Mouse (Mus musculus) liver, postnatal 0 days (tissue): ENCODE results near the gene Tvp23a. TPM values are rescaled to one million over a fixed set of nuclear protein-coding genes. Genes with fewer than 3 reads are reported as not detected.

ENCODE experiments used
- ATAC-seq: fragments of 200-750 bp; cut with Nextera tagmentation; 2 replicates; pipeline ENCODE4 v1.8.0; 2017; ENCODE audit warnings: mild to moderate bottlenecking, moderate library complexity
- DNase-seq: peaks from one replicate; pipeline ENCODE4 v3.0.0-alpha.2; 2016
- H3K27ac ChIP-seq: fragments of 300-500 bp; sonication (generic); 2 replicates; pipeline ENCODE4 v1.5.1; 2014; ENCODE audit warnings: antibody characterized with exemption, moderate library complexity, mild to moderate bottlenecking, low read depth
- H3K27me3 ChIP-seq: fragments of 300-500 bp; sonication (generic); 2 replicates; pipeline ENCODE4 v1.6.1; 2014; ENCODE audit warnings: low read length, control low read depth, mixed read lengths; ENCODE audit not compliant: insufficient read depth
- H3K36me3 ChIP-seq: fragments of 300-500 bp; sonication (generic); replicated peaks from 2 replicates; pipeline ENCODE4 v1.6.1; 2014; ENCODE audit warnings: mild to moderate bottlenecking, control low read depth, low read length, moderate library complexity, mixed read lengths; ENCODE audit not compliant: insufficient read depth
- H3K4me1 ChIP-seq: fragments of 300-500 bp; sonication (generic); 2 replicates; pipeline ENCODE4 v1.6.1; 2014; ENCODE audit warnings: antibody characterized with exemption, mild to moderate bottlenecking, control low read depth; ENCODE audit not compliant: insufficient read depth
- H3K4me2 ChIP-seq: fragments of 300-500 bp; sonication (generic); 2 replicates; pipeline ENCODE4 v1.6.1; 2014; ENCODE audit warnings: low read depth, mild to moderate bottlenecking, low read length, moderate library complexity, mixed read lengths
- H3K4me3 ChIP-seq: fragments of 300-500 bp; sonication (generic); 2 replicates; pipeline ENCODE4 v1.5.1; 2014; ENCODE audit warnings: low read depth, low read length
- H3K9ac ChIP-seq: fragments of 300-500 bp; sonication (generic); replicated peaks from 2 replicates; pipeline ENCODE4 v1.6.1; 2014; ENCODE audit warnings: mild to moderate bottlenecking, moderate library complexity
- H3K9me3 ChIP-seq: fragments of 300-500 bp; sonication (generic); 2 replicates; pipeline ENCODE4 v1.6.1; 2016; ENCODE audit warnings: mild to moderate bottlenecking, control low read depth, low read length, mixed read lengths
- CTCF ChIP-seq: sonication (generic); IDR thresholded peaks from 2 replicates; pipeline ENCODE4 v1.5.1; 2016; ENCODE audit warnings: antibody characterized with exemption, low read depth
- EP300 ChIP-seq: IDR thresholded peaks from 2 replicates; pipeline ENCODE4 v1.6.1; 2016; ENCODE audit warnings: antibody characterized with exemption, low read depth, mild to moderate bottlenecking
- WGBS: fragments of 180-500 bp; shearing (Covaris S2); extraction: QIAGEN DNeasy Blood & Tissue Kit; methylation state at CpG from one replicate; pipeline ENCODE4 v1.1.7; 2014; ENCODE audit not compliant: insufficient replicate concordance; 5-methylcytosine and 5-hydroxymethylcytosine counted together
- polyA plus RNA-seq: library from polyadenylated mRNA; unstranded; fragments of >200 nt; fragmentation: Nextera tagmentation; extraction: Ambion mirVana; gene quantifications from 2 replicates; pipeline ENCODE4 v1.2.1, GENCODE M21; 2015

The Tvp23a gene
- polyA plus RNA-seq, 1 experiment from 2014 or later = 0.21 TPM

DNA sequence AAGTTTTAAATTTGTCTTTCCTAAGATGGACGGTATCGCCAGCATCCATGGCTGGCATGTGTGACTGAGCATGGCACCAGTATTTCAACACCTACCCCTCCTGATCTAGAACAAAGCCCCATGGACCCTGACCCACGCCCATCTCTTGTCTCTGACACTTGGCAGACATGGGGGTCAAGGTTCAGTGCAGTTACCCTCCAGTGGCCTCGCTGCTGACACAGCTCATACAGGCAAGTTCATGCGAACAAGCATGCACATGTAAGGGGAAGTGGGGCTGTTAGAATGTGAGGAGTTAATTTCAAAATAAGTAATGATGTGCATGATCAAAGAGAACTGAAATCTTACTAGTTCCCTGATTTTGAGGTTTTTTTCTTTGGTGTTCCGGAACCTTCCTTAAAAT lies 11.0 kb downstream of the Tvp23a start:
- Histone ChIP-seq H3K4me1 (0 out of 2 replicates have a peak, but pooled peaks cover 5% of the 10 kb centered on the region), H3K9ac (no peak overlapping the region), H3K27me3 (no peaks in the 10 kb centered on the region), H3K36me3 (no peaks in the 10 kb centered on the region), H3K4me3 (no peak overlapping the region), H3K27ac (no peak overlapping the region), H3K4me2 (no peak overlapping the region), H3K9me3 (no peaks in the 10 kb centered on the region)
- no peak for TF ChIP-seq CTCF
- no peak for TF ChIP-seq EP300
- ATAC-seq (no peak; the same call in 1 of the 2 replicates), DNase-seq (no peak)
- 72% methylated on average over 6 of the region's 6 CpGs for WGBS

DNA sequence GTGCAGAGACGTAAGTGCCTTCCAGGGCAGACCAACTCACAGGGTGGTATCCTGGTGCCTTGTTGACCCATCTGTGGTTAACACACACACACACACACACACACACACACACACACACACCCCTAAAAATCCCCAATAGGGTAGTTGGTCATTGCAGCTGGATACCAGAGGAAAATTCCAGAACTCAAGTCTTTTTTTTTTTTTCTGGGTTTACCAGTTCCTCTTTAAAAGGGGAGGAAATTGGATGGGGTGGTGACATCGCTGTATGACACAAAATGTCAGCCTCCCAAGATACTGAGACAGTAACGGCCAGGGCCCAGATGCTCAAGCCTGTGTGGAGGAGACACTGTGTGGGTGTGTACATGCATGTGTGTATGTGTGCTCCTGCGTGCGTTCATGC lies 13.8 kb downstream of the Tvp23a start:
- Histone ChIP-seq H3K9me3 (no peaks in the 10 kb centered on the region), H3K36me3 (no peaks in the 10 kb centered on the region), H3K27me3 (no peaks in the 10 kb centered on the region), H3K9ac (no peak overlapping the region), H3K4me1 (0 out of 2 replicates have a peak, but pooled peaks cover 5% of the 10 kb centered on the region), H3K27ac (no peak overlapping the region), H3K4me3 (no peak overlapping the region), H3K4me2 (no peak overlapping the region)
- 70% methylated on average over 5 of the region's 5 CpGs for WGBS
- DNase-seq (no peak), ATAC-seq (no peak)
- TF ChIP-seq CTCF = no peak
- TF ChIP-seq EP300 = no peak

DNA sequence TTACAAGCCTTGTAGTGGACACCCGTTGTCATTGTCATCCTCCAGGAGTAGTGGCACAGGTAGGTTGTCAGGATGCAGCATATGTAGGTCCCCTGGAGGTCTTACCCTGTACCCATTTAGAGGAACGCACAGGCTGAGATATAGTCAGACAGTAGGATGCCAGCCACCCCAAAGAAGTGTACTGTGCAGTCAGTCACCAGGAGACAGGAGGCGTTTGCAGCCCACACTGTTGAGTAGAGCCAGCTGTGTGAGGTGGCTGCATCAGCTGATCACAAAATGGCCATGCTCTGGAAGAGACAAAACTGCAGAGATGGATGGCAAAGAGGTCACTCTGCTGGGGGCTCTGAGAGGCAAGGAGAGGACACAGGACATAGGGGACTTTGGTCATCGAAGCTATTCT lies 14.8 kb downstream of the Tvp23a start:
- Histone ChIP-seq H3K9ac (no peak overlapping the region), H3K4me1 (0 out of 2 replicates have a peak, but pooled peaks cover 5% of the 10 kb centered on the region), H3K36me3 (no peaks in the 10 kb centered on the region), H3K4me2 (no peak overlapping the region), H3K9me3 (no peaks in the 10 kb centered on the region), H3K27ac (no peak overlapping the region), H3K27me3 (no peaks in the 10 kb centered on the region), H3K4me3 (no peak overlapping the region)
- no peak for TF ChIP-seq CTCF
- no peak for TF ChIP-seq EP300
- WGBS = 69% methylated on average over 4 of the region's 4 CpGs
- no peak for ATAC-seq
- no peak for DNase-seq

DNA sequence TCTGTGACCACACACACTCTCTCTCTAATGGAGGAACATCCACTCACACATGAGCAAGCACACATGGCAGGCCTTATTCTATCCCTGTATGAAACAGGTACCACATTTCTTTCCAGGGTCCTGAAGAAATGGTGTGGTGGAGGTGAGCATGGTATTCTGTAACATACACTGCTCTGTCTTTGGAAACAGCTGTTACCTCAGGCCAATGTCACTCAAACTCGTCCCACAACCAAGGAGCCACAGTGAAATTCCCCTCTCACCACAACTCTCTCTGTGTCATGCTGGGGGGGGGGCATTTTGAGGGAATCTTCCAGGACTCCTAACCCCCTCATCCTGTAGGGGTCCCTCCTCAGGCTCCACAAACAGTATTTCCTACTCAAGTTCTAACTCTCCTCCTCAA lies 15.3 kb downstream of the Tvp23a start:
- no peak overlapping the region for H3K9ac ChIP-seq
- 0 out of 2 replicates have a peak, but pooled peaks cover 5% of the 10 kb centered on the region for H3K4me1 ChIP-seq
- no peak for TF ChIP-seq CTCF
- no peak for TF ChIP-seq EP300
- no peaks in the 10 kb centered on the region for H3K9me3 ChIP-seq
- no peaks in the 10 kb centered on the region for H3K27me3 ChIP-seq
- H3K4me3 ChIP-seq = no peak overlapping the region
- H3K36me3 ChIP-seq = no peaks in the 10 kb centered on the region
- 55% methylated on average over 1 of the region's 1 CpGs for WGBS
- H3K27ac ChIP-seq = no peak overlapping the region
- DNase-seq = no peak
- H3K4me2 ChIP-seq = no peak overlapping the region
- no peak for ATAC-seq

DNA sequence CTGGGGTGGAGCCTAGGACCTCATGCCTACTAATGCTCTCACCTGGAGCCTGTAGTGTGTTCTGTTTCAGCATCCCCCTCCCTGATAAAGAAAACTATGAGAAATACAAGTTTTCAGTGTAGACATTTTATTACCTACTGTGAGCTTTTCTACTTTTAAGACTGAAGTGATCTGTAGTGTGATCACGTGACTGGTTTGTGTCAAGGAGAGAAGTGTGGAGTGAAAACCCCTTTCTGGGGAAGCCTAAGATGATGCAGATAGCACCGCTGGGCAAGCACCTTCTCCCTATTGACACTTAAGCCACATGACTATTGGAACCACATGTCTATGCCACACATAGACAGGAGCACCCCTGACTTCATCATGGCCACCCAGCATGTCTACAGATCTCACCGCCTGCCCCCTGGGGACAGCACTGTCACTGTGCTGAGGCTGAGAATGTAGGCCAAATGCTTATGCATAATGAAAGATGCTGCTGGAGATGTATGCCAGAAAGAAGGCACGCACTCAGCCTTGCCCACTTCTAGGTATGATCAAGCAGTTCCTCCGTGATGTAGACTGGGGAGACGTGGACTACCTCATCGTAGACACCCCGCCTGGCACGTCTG lies 26.6 kb downstream of the Tvp23a start:
- no peak for ATAC-seq
- H3K27ac ChIP-seq = no peak overlapping the region
- WGBS = 88% methylated on average over 9 of the region's 9 CpGs
- H3K9ac ChIP-seq = no peak overlapping the region
- no peak for DNase-seq
- no peaks in the 10 kb centered on the region for H3K4me1 ChIP-seq
- no peaks in the 10 kb centered on the region for H3K9me3 ChIP-seq
- TF ChIP-seq EP300 (no peak), CTCF (no peak)
- no peaks in the 10 kb centered on the region for H3K27me3 ChIP-seq
- no peak overlapping the region for H3K4me3 ChIP-seq
- H3K36me3 ChIP-seq = peaks cover 61% of the 10 kb centered on the region
- no peak overlapping the region for H3K4me2 ChIP-seq

DNA sequence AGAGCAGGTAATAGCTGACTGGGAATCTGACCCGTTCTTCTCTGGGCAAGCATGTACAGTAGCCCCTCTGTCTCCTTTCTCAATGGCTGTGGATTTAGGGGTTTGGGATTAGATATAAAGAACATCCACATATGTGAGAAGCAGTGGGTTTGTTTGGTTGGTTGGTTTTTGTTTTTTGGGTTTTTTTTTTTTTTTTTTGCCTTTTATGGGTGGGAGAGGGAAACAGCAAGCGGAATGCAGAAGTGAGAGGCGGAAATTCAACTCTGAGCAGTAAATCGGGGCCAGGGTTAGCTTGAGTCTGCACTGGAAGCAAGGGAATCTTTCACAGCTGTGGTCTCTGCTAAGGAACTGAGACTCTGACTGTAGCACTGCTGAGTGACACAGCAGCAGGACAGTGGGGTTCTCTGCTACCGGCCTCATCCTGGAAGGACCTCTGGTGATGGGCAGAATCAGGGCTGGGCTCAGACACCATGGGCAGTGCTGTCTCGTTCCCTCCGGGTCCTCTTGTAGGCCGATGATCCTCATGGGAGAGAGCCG lies 29.4 kb downstream of the Tvp23a start:
- no peaks in the 10 kb centered on the region for H3K27me3 ChIP-seq
- no peak overlapping the region for H3K27ac ChIP-seq
- no peaks in the 10 kb centered on the region for H3K9me3 ChIP-seq
- no peaks in the 10 kb centered on the region; the same call in 1 of the 2 replicates for H3K4me1 ChIP-seq
- TF ChIP-seq EP300 (no peak), CTCF (no peak)
- ATAC-seq (no peak), DNase-seq (no peak)
- no peak overlapping the region for H3K9ac ChIP-seq
- 81% methylated on average over 9 of the region's 9 CpGs for WGBS
- no peak overlapping the region for H3K4me2 ChIP-seq
- H3K36me3 ChIP-seq = peaks cover 61% of the 10 kb centered on the region
- H3K4me3 ChIP-seq = no peak overlapping the region
